Mouse (Mus musculus) adrenal gland, adult 2 months (tissue): ENCODE results near the gene Zdbf2. TPM values are rescaled to one million over a fixed set of nuclear protein-coding genes. Genes with fewer than 3 reads are reported as not detected.

ENCODE experiments used
- DNase-seq: peaks from one replicate; pipeline ENCODE4 v3.0.0; 2021
- long read RNA-seq: library from polyadenylated mRNA; stranded (forward); transcript quantifications from one replicate; pipeline ENCODE4 v2.0.0, GENCODE M21; 2021
- polyA plus RNA-seq: library from polyadenylated mRNA; depleted of rRNA; stranded (reverse); fragments of >200 nt; gene quantifications from 2 replicates; pipeline ENCODE4 v1.2.3, GENCODE M21; 2012; rRNA removed
- total RNA-seq, 2 experiments: library from RNA; stranded (reverse); gene quantifications; 2 replicates each; pipeline ENCODE4 v1.2.3; 2021

The Zdbf2 gene
- total RNA-seq (10 to 100 TPM in 1 of 2 experiments, 1 to 10 TPM in 1; 8.6 to 13.6 TPM), polyA plus RNA-seq (0.37 and 1.4 TPM in 2 replicates)
- long read RNA-seq: 0 reads

DNA sequence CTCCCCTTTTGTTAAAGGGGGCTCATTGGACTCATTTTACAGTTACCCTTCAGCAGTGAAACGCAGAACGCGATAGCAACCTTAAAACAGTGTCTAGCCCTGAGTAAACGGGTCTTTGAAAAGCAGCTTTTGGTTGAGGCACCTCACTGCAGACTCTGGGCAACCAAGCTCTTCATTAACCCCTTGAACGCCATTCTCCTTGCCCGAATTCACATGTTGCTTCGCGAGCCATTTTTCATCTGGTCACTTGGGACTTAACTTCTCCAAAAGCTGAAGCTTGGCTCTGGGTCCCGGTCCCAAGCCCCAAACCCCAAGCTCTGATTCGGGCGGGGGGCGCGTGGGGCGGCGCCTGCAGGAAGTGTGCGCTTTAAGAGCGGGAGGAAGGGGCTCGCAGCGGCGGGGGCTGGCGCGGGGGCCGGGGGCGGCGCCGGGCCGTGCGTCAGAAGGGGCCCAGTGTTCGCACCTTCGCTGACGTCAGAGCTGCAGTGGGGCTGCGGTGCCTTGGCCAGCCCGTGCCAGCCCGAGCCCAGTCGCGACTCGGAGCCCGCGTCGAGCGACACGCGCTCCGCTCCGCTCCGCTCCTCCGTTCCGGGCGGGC is at the start of gene Zdbf2:
TSS of gene Zdbf2 (plus strand) at position 525 of the 598 bp plus-strand sequence.
- DNase-seq: peak; percentile 48

- no peak for DNase-seq
These were observed 48.1 kb upstream of the Zdbf2 start for GRCm38 (mm10) chr1:63225009-63225408.

- no peak for DNase-seq
These were observed 47.2 kb upstream of the Zdbf2 start for GRCm38 (mm10) chr1:63225890-63226289.

DNA sequence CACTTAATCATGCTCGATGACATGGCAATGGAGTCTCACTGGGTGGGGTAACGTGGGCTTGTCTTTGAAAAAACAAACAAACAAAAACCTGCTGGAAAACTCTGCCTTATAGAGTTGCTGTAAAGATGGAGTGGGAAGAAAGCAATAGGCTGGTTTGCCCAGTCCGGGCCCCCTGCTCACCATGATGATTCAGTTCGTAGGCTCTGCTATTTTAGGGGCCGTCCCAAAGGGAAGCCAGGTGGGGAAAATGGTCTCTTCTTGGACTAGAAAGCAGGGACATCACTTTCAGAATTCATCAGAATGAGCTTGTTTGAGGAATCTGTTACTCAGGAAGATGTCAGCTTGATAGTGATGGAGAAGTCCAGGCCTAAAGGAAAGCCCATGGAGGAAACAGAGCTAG is 45.8 kb upstream of the Zdbf2 start:
- no peak for DNase-seq

DNA sequence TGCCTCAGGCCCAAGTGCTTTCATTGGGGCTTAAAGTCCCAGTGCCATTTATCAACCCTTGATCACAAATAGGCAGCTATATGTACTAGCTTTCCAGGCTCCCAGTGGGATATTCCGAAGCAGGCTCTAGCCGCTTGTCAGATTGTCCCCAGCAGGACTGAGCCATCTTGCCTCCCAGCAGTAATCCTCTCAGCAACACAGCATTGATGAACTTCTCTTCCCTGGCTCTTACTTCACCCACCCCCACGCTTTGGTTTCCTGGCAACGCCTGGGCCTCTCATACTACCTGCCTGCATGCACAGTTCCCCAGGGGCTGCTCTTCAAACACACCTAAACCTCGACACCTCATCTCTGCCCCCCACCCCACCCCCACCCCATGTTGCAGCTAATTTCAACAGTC is 35.7 kb upstream of the Zdbf2 start:
- no peak for DNase-seq

GRCm38 (mm10) chr1:63239305-63239704 is 33.8 kb upstream of the Zdbf2 start:
- no peak for DNase-seq

DNA sequence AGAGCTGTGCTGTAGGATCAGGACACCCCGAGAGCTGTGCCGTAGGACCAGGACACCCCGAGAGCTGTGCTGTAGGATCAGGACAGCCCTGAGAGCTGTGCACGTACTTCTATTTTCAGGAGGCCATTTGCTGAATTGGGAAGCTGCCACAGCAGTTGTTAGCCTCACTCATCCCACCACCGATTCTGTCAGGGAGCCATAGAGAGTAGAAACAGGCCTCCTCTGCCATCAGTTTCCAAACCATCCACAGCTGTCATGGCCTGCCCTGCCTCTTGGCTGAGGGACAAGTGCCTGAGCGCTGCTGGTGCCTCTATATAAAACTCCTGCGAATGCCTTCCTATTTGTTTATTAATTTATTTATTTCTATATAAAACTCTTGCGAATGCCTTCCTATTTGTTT is 33.3 kb upstream of the Zdbf2 start:
- no peak for DNase-seq

DNA sequence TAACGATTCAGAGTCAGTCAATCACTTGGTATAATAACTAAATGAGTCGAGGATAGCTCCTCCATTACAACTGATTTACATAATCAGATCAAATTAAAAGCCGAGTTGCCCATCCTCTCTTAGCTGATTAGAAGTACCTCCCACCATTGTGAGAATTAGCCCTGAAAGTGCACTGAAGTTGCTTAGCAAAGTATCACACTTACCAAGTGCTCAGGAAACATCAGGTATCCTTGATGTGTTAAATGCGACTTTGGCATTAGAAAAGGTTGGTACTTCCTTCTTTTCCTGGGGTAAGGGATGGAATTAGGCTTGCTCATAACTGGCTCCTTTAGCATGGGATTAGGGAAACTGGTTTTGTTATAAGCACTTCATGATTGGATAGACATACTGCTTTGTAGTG is 29.2 kb upstream of the Zdbf2 start:
- DNase-seq: no peak

GRCm38 (mm10) chr1:63246862-63247521 is 26.1 kb upstream of the Zdbf2 start:
- DNase-seq: no peak

- no peak for DNase-seq
These were observed 25.2 kb upstream of the Zdbf2 start for GRCm38 (mm10) chr1:63247831-63248359.

DNA sequence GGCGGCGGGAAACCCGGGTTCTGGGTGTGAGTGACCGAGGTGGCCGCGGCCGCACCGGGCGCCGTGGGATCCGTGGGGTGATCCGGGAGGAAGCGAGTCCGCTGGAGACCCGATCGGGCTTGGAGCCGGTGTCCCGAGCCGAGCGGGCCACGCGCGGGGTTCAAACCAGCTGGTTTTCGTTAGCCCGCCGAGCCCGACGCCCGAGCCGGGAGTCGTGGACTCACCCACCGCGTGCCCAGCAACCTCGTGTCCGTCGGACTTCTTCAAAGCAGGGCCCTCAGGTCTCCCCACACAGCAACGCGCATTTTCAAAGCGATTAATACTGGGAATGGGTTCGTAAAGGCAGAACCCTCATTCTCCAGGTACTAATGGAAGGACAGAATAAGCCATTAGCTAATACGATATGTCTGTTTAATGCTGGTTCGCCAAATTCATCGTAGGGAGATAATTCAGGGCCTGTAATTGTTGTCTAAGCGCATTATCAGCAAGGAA is 24.7 kb upstream of the Zdbf2 start:
- DNase-seq: no peak

- DNase-seq: no peak
These were observed 23.8 kb upstream of the Zdbf2 start for GRCm38 (mm10) chr1:63249261-63249660.

- no peak for DNase-seq
These were observed 20.5 kb upstream of the Zdbf2 start for GRCm38 (mm10) chr1:63252351-63253209.

GRCm38 (mm10) chr1:63253291-63253690 is 19.8 kb upstream of the Zdbf2 start:
- no peak for DNase-seq

GRCm38 (mm10) chr1:63255101-63255500 is 18.0 kb upstream of the Zdbf2 start:
- DNase-seq: no peak

DNA sequence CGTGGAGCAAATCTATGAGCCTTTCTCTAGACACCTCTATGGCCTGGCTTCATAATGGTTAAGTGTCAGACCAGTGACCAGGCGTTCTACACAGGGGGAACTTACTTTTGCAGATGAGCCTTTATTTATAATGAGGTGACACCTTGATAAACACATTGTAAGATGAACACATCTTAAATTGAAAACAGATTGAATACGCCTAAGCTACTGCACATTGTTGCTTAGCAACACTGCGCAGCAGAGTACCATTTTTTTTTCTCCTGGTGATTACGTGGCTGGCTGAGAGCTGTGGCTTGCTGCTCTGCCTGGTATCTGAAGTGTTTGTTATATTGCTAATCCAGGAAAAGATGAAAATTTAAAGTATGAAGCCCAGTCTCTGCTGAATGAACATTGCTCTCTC is 17.0 kb upstream of the Zdbf2 start:
- DNase-seq: no peak

DNA sequence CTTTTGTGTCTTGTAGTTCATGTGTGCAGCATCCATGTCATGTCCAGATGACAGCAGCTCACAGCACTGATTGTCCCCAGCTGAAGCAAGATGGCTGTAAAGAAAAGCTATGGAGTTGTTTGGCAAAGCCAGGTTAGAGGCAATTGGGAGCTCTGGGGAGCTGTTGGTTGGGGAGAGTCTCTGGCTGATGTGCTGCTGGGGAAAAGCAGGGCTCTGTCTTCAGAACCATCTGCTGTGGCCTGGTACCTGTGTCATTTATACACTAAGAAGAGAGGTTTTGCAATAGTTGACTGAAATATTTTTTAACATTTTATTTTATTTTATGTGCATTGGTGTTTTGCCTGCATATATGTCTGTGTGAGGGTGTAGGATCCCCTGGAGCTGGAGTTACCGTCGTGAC is 14.6 kb upstream of the Zdbf2 start:
- DNase-seq: no peak

DNA sequence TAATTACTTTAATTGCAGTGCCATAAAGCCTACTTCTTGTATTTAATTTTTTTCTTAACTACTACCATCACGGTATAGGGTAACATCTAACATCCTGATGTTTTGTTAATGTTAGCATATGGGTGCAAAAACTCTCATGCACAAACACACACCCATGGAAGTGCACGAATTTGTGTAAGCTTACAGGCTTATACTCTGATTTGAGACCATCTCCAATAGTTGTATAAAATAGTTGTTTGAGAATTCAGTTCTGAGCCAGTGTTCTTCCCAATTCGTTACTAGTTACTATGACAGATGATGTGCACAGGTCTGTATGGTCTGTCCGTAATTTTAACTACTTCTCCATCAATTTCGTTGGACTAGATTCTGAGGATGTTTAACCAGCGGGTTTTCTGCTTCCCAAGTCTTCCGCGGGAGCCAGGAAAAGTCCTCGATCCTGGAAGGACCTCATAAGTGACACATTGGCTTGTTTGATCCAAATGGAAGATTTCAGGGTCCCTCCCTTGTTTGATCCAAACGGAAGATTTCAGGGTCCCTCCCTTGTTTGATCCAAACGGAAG is 13.7 kb upstream of the Zdbf2 start:
- DNase-seq: no peak

GRCm38 (mm10) chr1:63259916-63260741 is 12.9 kb upstream of the Zdbf2 start:
- DNase-seq: no peak

DNA sequence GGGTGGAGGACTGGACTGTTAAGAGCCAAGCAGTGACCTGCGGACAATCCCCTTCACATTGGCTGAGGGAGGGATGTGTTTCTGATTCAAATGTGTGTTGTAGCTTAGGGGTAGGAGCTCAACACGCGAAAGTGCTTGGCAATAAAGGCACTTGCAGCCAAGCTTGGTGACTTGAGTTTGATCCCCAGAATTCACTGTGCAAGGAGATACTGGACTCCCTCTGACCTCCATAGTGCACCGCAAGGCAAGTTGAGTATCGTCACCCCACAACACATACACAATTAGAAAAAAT is 12.4 kb upstream of the Zdbf2 start:
- no peak for DNase-seq

- no peak for DNase-seq
These were observed 11.9 kb upstream of the Zdbf2 start for GRCm38 (mm10) chr1:63261041-63261590.
